Mouse (Mus musculus) CD4-positive, CD25-positive, alpha-beta regulatory T cell, adult 4 months (primary cell): ENCODE results near the gene Ltn1. TPM values are rescaled to one million over a fixed set of nuclear protein-coding genes. Genes with fewer than 3 reads are reported as not detected.

ENCODE experiments used
- ATAC-seq: one replicate; pipeline ENCODE4 v1.8.0; 2017
- polyA plus RNA-seq, 2 experiments: library from polyadenylated mRNA; unstranded; fragments of 100-300 nt; shearing (Covaris generic); gene quantifications; one replicate each; pipeline ENCODE4 v1.2.1; 2017

Gene Ltn1
- polyA plus RNA-seq: 10 to 100 TPM; 24.3 to 48.5 TPM

- peak; percentile 100 for ATAC-seq
Observed at GRCm38 (mm10) chr16:87432033-87432814, at the start of gene Ltn1. Gene Ltn1 (minus strand): TSS chr16:87432612.

- no peak for ATAC-seq
Observed at GRCm38 (mm10) chr16:87470579-87470978, 38.2 kb upstream of the Ltn1 start.

GRCm38 (mm10) chr16:87458752-87459151, 26.3 kb upstream of the Ltn1 start:
- no peak for ATAC-seq

GRCm38 (mm10) chr16:87455180-87455611, 22.8 kb upstream of the Ltn1 start:
- peak; percentile 60 for ATAC-seq

GRCm38 (mm10) chr16:87454419-87455179, 22.2 kb upstream of the Ltn1 start, which contains the start of gene Usp16:
Gene Usp16 (plus strand): TSS chr16:87454703.
- ATAC-seq: peak; percentile 96

- no peak for ATAC-seq
Observed at GRCm38 (mm10) chr16:87453226-87453625, 20.8 kb upstream of the Ltn1 start.

GRCm38 (mm10) chr16:87445528-87445927, 13.1 kb upstream of the Ltn1 start:
- no peak for ATAC-seq

- ATAC-seq: no peak
Observed at GRCm38 (mm10) chr16:87445110-87445509, 12.7 kb upstream of the Ltn1 start.

- ATAC-seq: no peak
Observed at GRCm38 (mm10) chr16:87444071-87444470, 11.7 kb upstream of the Ltn1 start.

GRCm38 (mm10) chr16:87443245-87443644, 10.8 kb upstream of the Ltn1 start:
- no peak for ATAC-seq

- no peak for ATAC-seq
Observed at GRCm38 (mm10) chr16:87442291-87442690, 9.9 kb upstream of the Ltn1 start.

- peak; percentile 42 for ATAC-seq
Observed at GRCm38 (mm10) chr16:87441089-87441488, 8.7 kb upstream of the Ltn1 start.

- peak; percentile 98 for ATAC-seq
Observed at GRCm38 (mm10) chr16:87440184-87440686, 7.8 kb upstream of the Ltn1 start, which contains the start of gene Rwdd2b. Gene Rwdd2b (minus strand): TSS chr16:87440573.

GRCm38 (mm10) chr16:87438697-87439096, 6.3 kb upstream of the Ltn1 start:
- no peak for ATAC-seq

GRCm38 (mm10) chr16:87437096-87437495, 4.7 kb upstream of the Ltn1 start:
- no peak for ATAC-seq

- ATAC-seq: no peak
Observed at GRCm38 (mm10) chr16:87435411-87436205, 3.2 kb upstream of the Ltn1 start.

- no peak for ATAC-seq
Observed at GRCm38 (mm10) chr16:87434946-87435345, 2.5 kb upstream of the Ltn1 start.

- ATAC-seq: no peak
Observed at GRCm38 (mm10) chr16:87434266-87434665, 1.9 kb upstream of the Ltn1 start.

- no peak for ATAC-seq
Observed at GRCm38 (mm10) chr16:87427516-87427915, 4.9 kb downstream of the Ltn1 start.

- ATAC-seq: no peak
Observed at GRCm38 (mm10) chr16:87420662-87421061, 11.8 kb downstream of the Ltn1 start.

- peak; percentile 54 for ATAC-seq
Observed at GRCm38 (mm10) chr16:87405001-87405400, 27.4 kb downstream of the Ltn1 start.

GRCm38 (mm10) chr16:87393813-87394548, 38.4 kb downstream of the Ltn1 start:
- peak; percentile 90 for ATAC-seq
